Mouse (Mus musculus): ENCODE measurements at regions not wholly inside any gene's neighbourhood (a gene's known extent, or its start where the extent isn't known, plus 50 kb on each side); places are given as distances from the start of the nearest gene placed in this dataset.
"Not testable (repeated sequence)": the region's sequence is repeated elsewhere in the genome, so short reads cannot be mapped to it uniquely, and the experiment has no call there.

GRCm38 (mm10) chr5:22670296-22670695 lies 75.6 kb upstream of the Lhfpl3 start:
- intact Hi-C loops (cut with DNase I), result no loop called here
- no peak for DNase-seq

- DNase-seq, result peak in 1 of 2 experiments; percentile 6
- intact Hi-C loops (cut with DNase I), result loop anchor here (1.0 to 2.0 kb wide), 2 partner anchors 582 to 644 kb away; no protein-coding TSS in a partner anchor
These were observed 91.0 kb upstream of the Orc5 start for GRCm38 (mm10) chr5:22641233-22641632.

GRCm38 (mm10) chr5:22616989-22617388 lies 66.8 kb upstream of the Orc5 start:
- intact Hi-C loops (cut with DNase I); DNase-seq: not testable (repeated sequence)
